Mouse (Mus musculus) heart, adult 2 months (tissue): ENCODE measurements around the gene Grin2a. TPM values are rescaled to one million over a fixed set of nuclear protein-coding genes. Genes with fewer than 3 reads are reported as not detected.

Experiments used
- DNase-seq, 2 experiments: peaks; one replicate each; pipeline ENCODE4 v3.0.0; 2021
- H3K27ac ChIP-seq: fragments of 200-600 bp; 2 replicates; pipeline ENCODE4 v1.8.1; 2022
- H3K27me3 ChIP-seq: fragments of 200-500 bp; 2 replicates; pipeline ENCODE4 v1.6.1; 2012; ENCODE audit warnings: mild to moderate bottlenecking, low read length, inconsistent platforms, mixed read lengths; ENCODE audit not compliant: control insufficient read depth, insufficient read depth
- H3K36me3 ChIP-seq: fragments of 200-500 bp; 2 replicates; pipeline ENCODE4 v1.6.1; 2012; ENCODE audit warnings: low read length, inconsistent platforms; ENCODE audit not compliant: control insufficient read depth, insufficient read depth
- H3K4me1 ChIP-seq: fragments of 200-500 bp; 2 replicates; pipeline ENCODE4 v1.6.1; 2011; ENCODE audit warnings: low read length; ENCODE audit not compliant: control insufficient read depth, insufficient read depth
- H3K4me3 ChIP-seq: fragments of 200-600 bp; 2 replicates; pipeline ENCODE4 v1.8.1; 2022
- H3K79me2 ChIP-seq: fragments of 200-500 bp; replicated peaks from 2 replicates; pipeline ENCODE4 v1.6.1; 2012; ENCODE audit warnings: mild to moderate bottlenecking, inconsistent platforms, low read length, moderate library complexity, mixed read lengths; ENCODE audit not compliant: control insufficient read depth, insufficient read depth
- H3K9ac ChIP-seq: fragments of 200-500 bp; 2 replicates; pipeline ENCODE4 v1.6.1; 2012; ENCODE audit warnings: low read depth, mild to moderate bottlenecking, control low read depth, inconsistent platforms, low read length, mixed read lengths
- CTCF ChIP-seq: fragments of 200-600 bp; IDR thresholded peaks from 2 replicates; pipeline ENCODE4 v1.8.1; 2022; ENCODE audit warnings: antibody characterized with exemption, mild to moderate bottlenecking, moderate library complexity
- EP300 ChIP-seq: fragments of 200-500 bp; IDR thresholded peaks from 2 replicates; pipeline ENCODE4 v1.6.1; 2011; ENCODE audit warnings: low read depth, low read length, control low read depth; ENCODE audit not compliant: insufficient read depth
- POLR2A ChIP-seq: fragments of 200-500 bp; IDR thresholded peaks from 2 replicates; pipeline ENCODE4 v1.6.1; 2011; ENCODE audit warnings: mild to moderate bottlenecking, low read depth, low read length, control low read depth; ENCODE audit not compliant: insufficient read depth
- WGBS: fragments of 180-500 bp; shearing (Covaris S2); methylation state at CpG from one replicate; pipeline ENCODE4 v1.1.7; 2018; 5-methylcytosine and 5-hydroxymethylcytosine counted together
- intact Hi-C: fragments of 180-260 bp; cut with DNase I; formaldehyde crosslinking; loops from one replicate; pipeline ENCODE4 v1.15.1; 2025
- polyA plus RNA-seq: library from polyadenylated mRNA; depleted of rRNA; stranded (reverse); fragments of >200 nt; gene quantifications from 2 replicates; pipeline ENCODE4 v1.2.3, GENCODE M21; 2012
- total RNA-seq, 2 experiments: library from RNA; stranded (reverse); gene quantifications; 2 replicates each; pipeline ENCODE4 v1.2.3; 2021

The Grin2a gene
- total and polyA plus RNA-seq, 3 experiments: 0.02 to 0.10 (median 0.07) TPM

- intact Hi-C loops: no loop called here
- 25% methylated on average over 1 of the region's 1 CpGs for WGBS
These were observed 195.1 kb downstream of the Grin2a start for GRCm38 (mm10) chr16:9800221-9800620.

DNA sequence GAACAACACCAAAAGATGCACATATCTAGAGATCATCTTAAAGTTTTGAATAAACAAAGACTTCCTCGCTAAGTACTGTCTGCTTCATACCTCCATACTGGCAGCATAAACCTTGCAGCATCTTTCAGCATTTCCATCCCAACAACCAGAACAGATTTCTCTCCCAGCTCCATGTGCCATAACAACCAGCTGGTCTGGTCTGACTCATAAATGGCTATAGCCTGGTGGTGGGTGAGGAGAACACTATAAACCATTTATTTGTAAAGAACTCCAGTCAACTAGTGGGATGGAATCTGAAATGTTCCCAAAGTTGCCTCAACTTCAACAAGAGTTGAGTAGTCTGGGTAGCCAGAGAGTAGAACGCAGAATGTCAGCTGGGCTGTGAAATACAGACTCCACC is 202.4 kb downstream of the Grin2a start:
- 74% methylated on average over 2 of the region's 2 CpGs for WGBS
- DNase-seq: no peak
- H3K4me3 ChIP-seq: no peak overlapping the region
- no peak overlapping the region for H3K27ac ChIP-seq
- H3K4me1 ChIP-seq: no peaks in the 10 kb centered on the region
- H3K9ac ChIP-seq: no peak overlapping the region
- H3K27me3 ChIP-seq: no peaks in the 10 kb centered on the region
- H3K36me3 ChIP-seq: no peaks in the 10 kb centered on the region
- TF ChIP-seq POLR2A: no peak
- no peak for TF ChIP-seq CTCF
- no peak for TF ChIP-seq EP300
- intact Hi-C loops: no loop called here
- H3K79me2 ChIP-seq: no peaks in the 10 kb centered on the region

More at GRCm38 (mm10) chr16:9800221-9800620, 195.1 kb downstream of the Grin2a start:
- Histone ChIP-seq H3K27me3 (no peaks in the 10 kb centered on the region), H3K4me1 (no peaks in the 10 kb centered on the region), H3K4me3 (no peak overlapping the region), H3K36me3 (no peaks in the 10 kb centered on the region), H3K79me2 (no peaks in the 10 kb centered on the region), H3K9ac (no peak overlapping the region), H3K27ac (no peak overlapping the region)
- TF ChIP-seq EP300: no peak
- TF ChIP-seq POLR2A: no peak
- TF ChIP-seq CTCF: no peak
- DNase-seq: no peak

DNA sequence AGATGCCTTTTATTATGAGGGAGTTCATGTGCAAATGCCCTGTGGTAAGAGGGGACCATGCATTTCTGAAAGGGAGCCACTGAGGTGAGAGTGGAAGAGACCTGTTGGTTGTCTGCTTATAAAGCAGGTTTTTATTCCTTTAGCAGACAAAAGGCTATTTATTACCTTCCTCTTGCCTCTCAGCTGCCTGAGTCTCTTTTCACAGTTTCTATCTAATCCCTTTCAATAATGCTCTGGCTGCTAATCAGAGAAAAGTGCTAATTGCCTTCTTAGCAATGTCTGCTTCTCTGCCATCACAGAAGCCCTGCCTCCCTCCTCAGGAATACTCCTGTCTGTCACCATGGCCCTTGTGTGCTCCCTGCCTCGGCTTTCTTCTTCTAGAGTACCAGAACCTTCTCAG is 209.1 kb downstream of the Grin2a start:
- WGBS: 34% methylated on average over 1 of the region's 1 CpGs
- Histone ChIP-seq H3K79me2 (no peaks in the 10 kb centered on the region), H3K4me3 (no peak overlapping the region), H3K36me3 (no peaks in the 10 kb centered on the region), H3K27ac (no peak overlapping the region), H3K27me3 (no peaks in the 10 kb centered on the region), H3K9ac (no peak overlapping the region), H3K4me1 (no peaks in the 10 kb centered on the region)
- DNase-seq: no peak
- intact Hi-C loops: no loop called here
- TF ChIP-seq EP300 (no peak), POLR2A (no peak), CTCF (no peak)

- Histone ChIP-seq H3K27me3 (no peaks in the 10 kb centered on the region), H3K4me3 (no peak overlapping the region), H3K79me2 (no peaks in the 10 kb centered on the region), H3K36me3 (no peaks in the 10 kb centered on the region), H3K27ac (no peak overlapping the region), H3K9ac (no peak overlapping the region), H3K4me1 (no peaks in the 10 kb centered on the region)
- no peak for TF ChIP-seq CTCF
- TF ChIP-seq POLR2A: no peak
- TF ChIP-seq EP300: no peak
- whole genome bisulfite sequencing: 81% methylated on average over 4 of the region's 4 CpGs
- DNase-seq: no peak
- intact Hi-C loops: no loop called here
These were observed 209.5 kb downstream of the Grin2a start for GRCm38 (mm10) chr16:9785821-9786220.

DNA sequence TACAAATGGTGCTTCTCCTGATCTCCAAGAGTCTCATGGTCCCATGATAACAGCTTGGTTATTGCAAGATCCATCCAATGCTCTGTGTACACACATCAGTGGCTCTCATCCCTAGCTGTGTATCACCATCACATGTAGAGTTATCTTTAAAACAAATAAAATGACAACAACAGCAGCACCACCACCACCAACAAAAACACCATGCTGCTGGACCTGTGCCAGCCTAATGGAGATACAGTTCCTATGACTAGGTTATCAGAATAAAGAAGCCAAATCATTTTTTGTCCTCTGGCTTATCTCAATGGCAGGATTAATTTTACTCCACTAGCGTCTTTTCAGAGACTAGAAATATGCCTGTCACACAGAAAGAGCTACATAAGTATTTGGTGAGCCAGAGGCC is 226.4 kb downstream of the Grin2a start:
- Histone ChIP-seq H3K9ac (no peak overlapping the region), H3K4me3 (no peak overlapping the region), H3K27ac (no peak overlapping the region), H3K79me2 (no peaks in the 10 kb centered on the region), H3K4me1 (no peaks in the 10 kb centered on the region), H3K27me3 (no peaks in the 10 kb centered on the region), H3K36me3 (no peaks in the 10 kb centered on the region)
- WGBS: 27% methylated on average over 1 of the region's 1 CpGs
- DNase-seq: no peak
- intact Hi-C loops: no loop called here
- TF ChIP-seq CTCF (no peak), POLR2A (no peak), EP300 (no peak)

- Histone ChIP-seq H3K36me3 (no peaks in the 10 kb centered on the region), H3K4me1 (no peaks in the 10 kb centered on the region), H3K4me3 (no peak overlapping the region), H3K27me3 (no peaks in the 10 kb centered on the region), H3K9ac (no peak overlapping the region), H3K79me2 (no peaks in the 10 kb centered on the region), H3K27ac (no peak overlapping the region)
- DNase-seq: no peak
- WGBS: 26% methylated on average over 5 of the region's 5 CpGs
- intact Hi-C loops: no loop called here
- no peak for TF ChIP-seq POLR2A
- no peak for TF ChIP-seq EP300
- TF ChIP-seq CTCF: no peak
These were observed 227.0 kb downstream of the Grin2a start for GRCm38 (mm10) chr16:9768356-9768755.
